Mouse (Mus musculus): ENCODE measurements around the gene Jak2. TPM values are rescaled to one million over a fixed set of nuclear protein-coding genes. Genes with fewer than 3 reads are reported as not detected.

The Jak2 gene
- polyA plus RNA-seq, 1 experiment from 2014 or later, result 14.4 TPM

GRCm38 (mm10) chr19:29226996-29227395 is 24.6 kb upstream of the Jak2 start:
- H3K4me1 ChIP-seq (ENCODE audit: control insufficient read depth, insufficient read depth, low read length), result no peaks in the 10 kb centered on the region
- 0 out of 2 replicates have a peak, but pooled peaks cover 2% of the 10 kb centered on the region for H3K9me3 ChIP-seq (replicated peaks; ENCODE audit: control insufficient read depth, low read length, poor library complexity, severe bottlenecking)
- no peaks in the 10 kb centered on the region for H3K36me3 ChIP-seq (ENCODE audit: control insufficient read depth, insufficient read depth, low read length)
- no peak overlapping the region for H3K9ac ChIP-seq (ENCODE audit: low read depth, low read length)
- ATAC-seq, result no peak
- no peak overlapping the region for H3K4me2 ChIP-seq (ENCODE audit: low read length)
- WGBS, result 85% methylated on average over 1 of the region's 1 CpGs
- H3K27me3 ChIP-seq (ENCODE audit: control insufficient read depth, insufficient read depth, low read depth, low read length), result no peaks in the 10 kb centered on the region
- H3K27ac ChIP-seq (ENCODE audit: low read length), result no peak overlapping the region
- no peak overlapping the region for H3K4me3 ChIP-seq (ENCODE audit: low read depth, low read length)

DNA sequence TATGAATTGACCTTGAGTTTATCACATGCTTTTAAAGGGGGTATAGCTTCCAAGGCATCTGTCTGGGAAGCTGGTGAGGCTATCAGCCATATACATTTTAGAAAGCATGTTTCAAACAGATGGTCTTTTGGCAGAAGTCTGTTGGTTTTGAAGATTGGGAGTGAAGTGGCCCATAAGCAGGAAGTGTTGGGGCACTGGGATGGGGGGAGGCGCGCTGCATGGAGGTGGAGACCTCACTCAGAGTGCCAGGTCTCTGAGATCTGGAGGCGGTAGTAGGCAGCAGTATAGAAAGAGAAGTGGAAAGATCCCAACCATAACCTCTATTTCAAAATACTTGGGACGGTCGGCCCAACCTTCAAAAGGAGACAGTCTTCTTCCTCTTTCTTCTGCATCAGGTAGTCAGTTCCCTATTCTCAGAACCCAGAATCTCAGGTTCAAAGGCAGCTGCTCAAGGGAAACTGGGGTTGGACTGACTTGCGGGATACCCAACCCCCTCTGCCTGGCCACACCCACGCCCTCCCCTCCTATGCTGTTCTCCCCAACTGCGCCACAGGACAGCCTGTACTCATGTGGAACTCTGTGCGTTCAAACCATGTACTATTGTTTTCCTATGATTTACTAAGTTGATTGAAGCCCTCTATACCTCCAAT is 23.6 kb upstream of the Jak2 start:
- H3K27me3 ChIP-seq (ENCODE audit: control insufficient read depth, insufficient read depth, low read depth, low read length), result no peaks in the 10 kb centered on the region
- no peak for ATAC-seq
- no peak overlapping the region for H3K4me3 ChIP-seq (ENCODE audit: low read depth, low read length)
- no peaks in the 10 kb centered on the region for H3K36me3 ChIP-seq (ENCODE audit: control insufficient read depth, insufficient read depth, low read length)
- H3K4me2 ChIP-seq (ENCODE audit: low read length), result no peak overlapping the region
- 0 out of 2 replicates have a peak, but pooled peaks cover 2% of the 10 kb centered on the region for H3K9me3 ChIP-seq (replicated peaks; ENCODE audit: control insufficient read depth, low read length, poor library complexity, severe bottlenecking)
- no peaks in the 10 kb centered on the region for H3K4me1 ChIP-seq (ENCODE audit: control insufficient read depth, insufficient read depth, low read length)
- WGBS, result 74% methylated on average over 9 of the region's 9 CpGs
- H3K27ac ChIP-seq (ENCODE audit: low read length), result no peak overlapping the region
- no peak overlapping the region for H3K9ac ChIP-seq (ENCODE audit: low read depth, low read length)

- 0 out of 2 replicates have a peak, but pooled peaks cover 2% of the 10 kb centered on the region for H3K9me3 ChIP-seq (replicated peaks; ENCODE audit: control insufficient read depth, low read length, poor library complexity, severe bottlenecking)
- H3K4me2 ChIP-seq (ENCODE audit: low read length), result no peak overlapping the region
- no peak for ATAC-seq
- WGBS, result 90% methylated on average over 2 of the region's 2 CpGs
- H3K4me3 ChIP-seq (ENCODE audit: low read depth, low read length), result no peak overlapping the region
- H3K9ac ChIP-seq (ENCODE audit: low read depth, low read length), result no peak overlapping the region
- H3K27me3 ChIP-seq (ENCODE audit: control insufficient read depth, insufficient read depth, low read depth, low read length), result no peaks in the 10 kb centered on the region
- H3K4me1 ChIP-seq (ENCODE audit: control insufficient read depth, insufficient read depth, low read length), result no peaks in the 10 kb centered on the region
- H3K27ac ChIP-seq (ENCODE audit: low read length), result no peak overlapping the region
- H3K36me3 ChIP-seq (ENCODE audit: control insufficient read depth, insufficient read depth, low read length), result no peaks in the 10 kb centered on the region
These were observed 22.6 kb upstream of the Jak2 start for GRCm38 (mm10) chr19:29228989-29229388.

GRCm38 (mm10) chr19:29232738-29233137 is 18.9 kb upstream of the Jak2 start:
- ATAC-seq, result no peak
- WGBS, result 89% methylated on average over 6 of the region's 6 CpGs
- Histone ChIP-seq H3K4me2 (ENCODE audit: low read length) (no peak overlapping the region), H3K27me3 (ENCODE audit: control insufficient read depth, insufficient read depth, low read depth, low read length) (no peaks in the 10 kb centered on the region), H3K9ac (ENCODE audit: low read depth, low read length) (no peak overlapping the region), H3K27ac (ENCODE audit: low read length) (no peak overlapping the region), H3K36me3 (ENCODE audit: control insufficient read depth, insufficient read depth, low read length) (no peaks in the 10 kb centered on the region), H3K9me3 (replicated peaks; ENCODE audit: control insufficient read depth, low read length, poor library complexity, severe bottlenecking) (no peaks in the 10 kb centered on the region), H3K4me1 (ENCODE audit: control insufficient read depth, insufficient read depth, low read length) (peaks cover 7% of the 10 kb centered on the region), H3K4me3 (ENCODE audit: low read depth, low read length) (no peak overlapping the region)

GRCm38 (mm10) chr19:29236658-29237385 is 14.8 kb upstream of the Jak2 start:
- Histone ChIP-seq H3K36me3 (ENCODE audit: control insufficient read depth, insufficient read depth, low read length) (no peaks in the 10 kb centered on the region), H3K4me2 (ENCODE audit: low read length) (peak overlapping the region; percentile 29), H3K4me1 (ENCODE audit: control insufficient read depth, insufficient read depth, low read length) (peaks cover 7% of the 10 kb centered on the region), H3K9me3 (replicated peaks; ENCODE audit: control insufficient read depth, low read length, poor library complexity, severe bottlenecking) (no peaks in the 10 kb centered on the region), H3K4me3 (ENCODE audit: low read depth, low read length) (no peak overlapping the region), H3K27ac (ENCODE audit: low read length) (peak overlapping the region; percentile 50), H3K27me3 (ENCODE audit: control insufficient read depth, insufficient read depth, low read depth, low read length) (no peaks in the 10 kb centered on the region), H3K9ac (ENCODE audit: low read depth, low read length) (peak overlapping the region; percentile 42; the same call in 1 of the 2 replicates)
- ATAC-seq, result peak; percentile 81
- WGBS, result 48% methylated on average over 9 of the region's 9 CpGs

GRCm38 (mm10) chr19:29238171-29238570 is 13.5 kb upstream of the Jak2 start:
- Histone ChIP-seq H3K9me3 (replicated peaks; ENCODE audit: control insufficient read depth, low read length, poor library complexity, severe bottlenecking) (no peaks in the 10 kb centered on the region), H3K27ac (ENCODE audit: low read length) (no peak overlapping the region), H3K36me3 (ENCODE audit: control insufficient read depth, insufficient read depth, low read length) (no peaks in the 10 kb centered on the region), H3K4me1 (ENCODE audit: control insufficient read depth, insufficient read depth, low read length) (peaks cover 7% of the 10 kb centered on the region), H3K9ac (ENCODE audit: low read depth, low read length) (no peak overlapping the region), H3K4me2 (ENCODE audit: low read length) (no peak overlapping the region), H3K27me3 (ENCODE audit: control insufficient read depth, insufficient read depth, low read depth, low read length) (no peaks in the 10 kb centered on the region), H3K4me3 (ENCODE audit: low read depth, low read length) (no peak overlapping the region)
- no peak for ATAC-seq
- WGBS, result 75% methylated on average over 9 of the region's 9 CpGs

GRCm38 (mm10) chr19:29239513-29240235 is 12.0 kb upstream of the Jak2 start:
- Histone ChIP-seq H3K4me1 (ENCODE audit: control insufficient read depth, insufficient read depth, low read length) (peaks cover 7% of the 10 kb centered on the region), H3K36me3 (ENCODE audit: control insufficient read depth, insufficient read depth, low read length) (no peaks in the 10 kb centered on the region), H3K4me2 (ENCODE audit: low read length) (no peak overlapping the region), H3K9ac (ENCODE audit: low read depth, low read length) (no peak overlapping the region), H3K27me3 (ENCODE audit: control insufficient read depth, insufficient read depth, low read depth, low read length) (no peaks in the 10 kb centered on the region), H3K4me3 (ENCODE audit: low read depth, low read length) (no peak overlapping the region), H3K9me3 (replicated peaks; ENCODE audit: control insufficient read depth, low read length, poor library complexity, severe bottlenecking) (peaks cover 3% of the 10 kb centered on the region; the same call in 1 of the 2 replicates), H3K27ac (ENCODE audit: low read length) (no peak overlapping the region)
- no peak for ATAC-seq
- 88% methylated on average over 7 of the region's 7 CpGs for WGBS

DNA sequence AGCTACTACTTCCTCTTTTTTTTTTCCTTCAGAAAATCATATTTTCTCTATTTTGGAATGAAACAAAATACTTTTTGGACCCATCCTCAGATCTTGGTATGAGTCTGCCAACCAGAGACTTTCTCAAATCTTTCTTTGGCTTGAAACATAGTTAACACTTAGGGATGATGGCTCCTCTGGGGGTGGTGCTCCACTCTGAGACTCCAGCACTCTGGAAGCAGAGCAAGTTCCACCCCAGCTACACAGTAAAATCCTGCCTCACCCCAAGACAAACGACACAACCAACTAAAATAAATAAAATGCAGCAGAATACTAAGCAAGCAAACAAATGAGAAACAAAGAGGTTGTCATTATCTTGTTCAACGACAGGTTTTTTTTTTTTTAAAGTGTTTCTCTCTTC is 11.0 kb upstream of the Jak2 start:
- H3K9ac ChIP-seq (ENCODE audit: low read depth, low read length), result no peak overlapping the region
- peaks cover 3% of the 10 kb centered on the region; the same call in 1 of the 2 replicates for H3K9me3 ChIP-seq (replicated peaks; ENCODE audit: control insufficient read depth, low read length, poor library complexity, severe bottlenecking)
- H3K4me1 ChIP-seq (ENCODE audit: control insufficient read depth, insufficient read depth, low read length), result peaks cover 7% of the 10 kb centered on the region
- no peak overlapping the region for H3K4me3 ChIP-seq (ENCODE audit: low read depth, low read length)
- no peak for ATAC-seq
- no peaks in the 10 kb centered on the region for H3K27me3 ChIP-seq (ENCODE audit: control insufficient read depth, insufficient read depth, low read depth, low read length)
- WGBS, result 78% methylated on average over 2 of the region's 2 CpGs
- no peaks in the 10 kb centered on the region for H3K36me3 ChIP-seq (ENCODE audit: control insufficient read depth, insufficient read depth, low read length)
- H3K27ac ChIP-seq (ENCODE audit: low read length), result no peak overlapping the region
- H3K4me2 ChIP-seq (ENCODE audit: low read length), result no peak overlapping the region

DNA sequence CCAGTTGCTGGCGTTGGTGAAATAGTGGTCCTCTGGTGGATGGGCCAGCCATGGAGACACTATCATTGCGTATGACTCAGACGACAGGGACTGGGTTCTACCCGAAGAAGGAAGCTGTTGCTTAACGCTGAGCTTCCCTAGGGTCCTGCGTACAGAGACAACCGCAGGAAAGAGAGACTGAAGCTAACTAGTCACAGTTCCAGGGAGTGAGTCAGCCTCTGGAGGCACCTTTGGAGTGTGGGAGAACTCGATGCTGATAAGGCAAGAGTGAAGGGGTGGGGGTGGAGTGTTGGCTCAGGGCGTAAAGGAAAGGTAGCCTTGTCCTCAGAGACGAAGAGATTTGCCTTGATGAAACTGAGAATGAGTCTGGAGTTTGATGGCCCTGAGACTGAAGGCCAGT is 10.0 kb upstream of the Jak2 start:
- WGBS, result 75% methylated on average over 10 of the region's 10 CpGs
- H3K9ac ChIP-seq (ENCODE audit: low read depth, low read length), result no peak overlapping the region
- no peaks in the 10 kb centered on the region; the same call in 1 of the 2 replicates for H3K36me3 ChIP-seq (ENCODE audit: control insufficient read depth, insufficient read depth, low read length)
- no peak overlapping the region for H3K4me3 ChIP-seq (ENCODE audit: low read depth, low read length)
- no peak overlapping the region for H3K4me2 ChIP-seq (ENCODE audit: low read length)
- peaks cover 6% of the 10 kb centered on the region for H3K4me1 ChIP-seq (ENCODE audit: control insufficient read depth, insufficient read depth, low read length)
- no peaks in the 10 kb centered on the region for H3K27me3 ChIP-seq (ENCODE audit: control insufficient read depth, insufficient read depth, low read depth, low read length)
- ATAC-seq, result no peak
- peaks cover 3% of the 10 kb centered on the region; the same call in 1 of the 2 replicates for H3K9me3 ChIP-seq (replicated peaks; ENCODE audit: control insufficient read depth, low read length, poor library complexity, severe bottlenecking)
- no peak overlapping the region for H3K27ac ChIP-seq (ENCODE audit: low read length)
